Mouse (Mus musculus) heart, embryonic 10.5 days (tissue): Measurements from ENCODE around the gene Gpr39. TPM values are rescaled to one million over a fixed set of nuclear protein-coding genes. Genes with fewer than 3 reads are reported as not detected.
"Not testable (repeated sequence)": the region's sequence is repeated elsewhere in the genome, so short reads cannot be mapped to it uniquely, and the experiment has no call there.

Experiments used
- DNase-seq: peaks from one replicate; pipeline ENCODE4 v3.0.0-alpha.2; 2017; ENCODE audit warnings: low spot score
- H3K27ac ChIP-seq: fragments of 300-500 bp; sonication (generic); 2 replicates; pipeline ENCODE4 v1.5.1; 2016; ENCODE audit warnings: mild to moderate bottlenecking
- H3K27me3 ChIP-seq: fragments of 300-500 bp; sonication (generic); 2 replicates; pipeline ENCODE4 v1.6.1; 2016; ENCODE audit warnings: mild to moderate bottlenecking; ENCODE audit not compliant: poor library complexity, insufficient read depth, severe bottlenecking
- H3K36me3 ChIP-seq: fragments of 300-500 bp; sonication (generic); 2 replicates; pipeline ENCODE4 v1.6.1; 2016; ENCODE audit warnings: mild to moderate bottlenecking, moderate library complexity
- H3K4me1 ChIP-seq: fragments of 300-500 bp; sonication (generic); 2 replicates; pipeline ENCODE4 v1.6.1; 2016; ENCODE audit warnings: mild to moderate bottlenecking
- H3K4me3 ChIP-seq: fragments of 300-500 bp; sonication (generic); 2 replicates; pipeline ENCODE4 v1.5.1; 2016; ENCODE audit warnings: mild to moderate bottlenecking, moderate library complexity
- H3K9me3 ChIP-seq: fragments of 300-500 bp; sonication (generic); 2 replicates; pipeline ENCODE4 v1.6.1; 2016; ENCODE audit warnings: mild to moderate bottlenecking, moderate library complexity
- WGBS: fragments of 180-500 bp; shearing (Covaris S2); methylation state at CpG from one replicate; pipeline ENCODE4 v1.1.7; 2016; 5-methylcytosine and 5-hydroxymethylcytosine counted together
- polyA plus RNA-seq: library from polyadenylated mRNA; unstranded; fragments of >200 nt; fragmentation: Nextera tagmentation; extraction: Ambion mirVana; gene quantifications from 2 replicates; pipeline ENCODE4 v1.2.1, GENCODE M21; 2016

Gpr39 gene
- polyA plus RNA-seq, result 3.1 and 4.5 TPM in 2 replicates

DNA sequence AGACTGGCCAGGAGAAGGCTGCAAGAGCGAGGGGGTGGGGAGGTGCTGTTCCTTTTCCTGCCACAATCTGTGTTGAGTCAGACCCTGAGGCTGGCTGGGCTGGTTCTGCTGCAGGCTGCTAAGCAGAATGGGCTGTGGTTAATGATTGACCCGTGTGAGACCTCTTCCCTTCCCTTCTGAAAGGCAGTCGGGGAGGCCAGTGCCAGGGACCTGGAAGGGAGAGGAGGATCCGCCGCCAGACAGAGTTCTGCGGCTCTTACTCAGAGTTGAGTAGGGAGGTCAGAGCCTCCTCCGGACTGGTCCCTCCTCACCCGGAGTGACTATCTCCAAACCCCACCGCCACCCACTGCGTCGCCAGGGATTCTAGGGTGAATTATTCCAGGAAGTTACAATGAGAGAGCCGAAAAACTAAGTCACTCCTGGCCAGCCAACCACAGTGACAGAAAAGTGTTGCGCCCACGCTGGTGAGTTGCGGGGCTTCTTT lies at the start of gene Gpr39:
Gene Gpr39, plus strand, starts transcription at position 206 of the 484 bp plus-strand sequence.
- no peaks in the 10 kb centered on the region for H3K36me3 ChIP-seq
- 29% methylated on average over 15 of the region's 15 CpGs for WGBS
- peak within 1 kb of the TSS; percentile 16 for H3K4me3 ChIP-seq
- no peaks in the 10 kb centered on the region for H3K27me3 ChIP-seq
- H3K27ac ChIP-seq, result peak within 1 kb of the TSS; percentile 49
- H3K9me3 ChIP-seq, result no peaks in the 10 kb centered on the region
- DNase-seq, result peak; percentile 78
- H3K4me1 ChIP-seq, result peaks cover 33% of the 10 kb centered on the region

DNA sequence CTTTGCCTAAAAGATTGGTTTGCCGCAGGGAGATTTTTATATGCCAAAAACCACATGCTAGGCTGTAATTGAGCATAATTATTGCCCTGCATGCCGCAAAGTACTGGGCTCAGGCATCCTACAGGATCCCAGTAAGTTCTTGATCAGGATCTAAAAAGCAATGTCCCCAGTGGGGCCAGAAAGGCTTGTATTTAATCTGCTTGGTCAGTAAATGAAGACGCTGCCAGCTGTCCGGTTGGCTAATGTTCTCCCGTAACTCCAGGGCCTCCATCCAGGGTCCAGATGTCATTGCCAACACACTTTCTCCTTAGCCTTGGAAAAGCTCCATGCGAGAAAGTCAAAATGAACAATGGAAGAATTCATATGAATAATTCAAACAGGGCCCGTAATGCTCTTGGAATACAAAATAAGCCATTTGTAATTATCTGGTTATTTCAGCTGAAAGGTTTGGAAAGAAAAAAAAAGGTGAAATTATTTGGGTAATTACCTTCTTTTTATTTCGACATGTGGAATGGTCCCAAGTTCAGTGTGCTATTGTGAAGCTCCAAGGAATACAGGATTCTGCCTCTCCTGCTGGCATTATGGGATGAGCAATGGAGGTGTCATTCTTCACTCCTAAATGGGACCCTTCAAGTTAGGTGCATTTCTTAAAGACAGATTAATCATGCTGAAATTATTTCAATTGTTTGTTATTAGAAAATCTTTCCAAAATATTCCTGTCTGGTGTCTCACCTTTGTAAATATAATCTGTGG lies 37.1 kb upstream of the Gpr39 start:
- H3K27ac ChIP-seq, result no peak overlapping the region
- DNase-seq, result no peak
- H3K36me3 ChIP-seq, result no peaks in the 10 kb centered on the region
- 90% methylated on average over 8 of the region's 8 CpGs for WGBS
- H3K9me3 ChIP-seq, result no peaks in the 10 kb centered on the region
- no peak overlapping the region for H3K4me3 ChIP-seq
- H3K27me3 ChIP-seq, result no peaks in the 10 kb centered on the region
- no peaks in the 10 kb centered on the region for H3K4me1 ChIP-seq

DNA sequence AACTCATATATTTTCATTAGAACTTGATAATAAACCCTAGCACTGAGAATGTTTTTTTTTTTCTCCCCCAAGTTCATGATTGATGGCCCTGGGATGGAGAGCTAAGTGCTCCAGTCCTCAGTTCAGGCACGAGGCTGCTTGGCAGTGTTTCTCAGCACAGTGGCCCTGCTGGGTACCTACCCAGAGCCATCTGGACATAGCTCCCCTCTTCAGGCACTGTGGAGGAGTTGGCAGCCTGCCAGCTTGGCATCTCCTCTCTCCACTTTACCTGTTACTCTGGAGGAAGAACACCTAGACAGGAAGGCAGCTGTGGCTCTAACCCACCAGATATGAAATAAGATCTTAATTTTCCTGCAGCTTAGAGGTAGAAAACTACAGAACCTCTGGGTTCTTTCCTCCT lies 33.2 kb upstream of the Gpr39 start:
- Histone ChIP-seq H3K9me3 (no peaks in the 10 kb centered on the region), H3K36me3 (no peaks in the 10 kb centered on the region), H3K27ac (no peak overlapping the region), H3K4me1 (no peaks in the 10 kb centered on the region), H3K27me3 (no peaks in the 10 kb centered on the region), H3K4me3 (no peak overlapping the region)
- DNase-seq, result no peak
- 48% methylated on average over 1 of the region's 1 CpGs for WGBS

DNA sequence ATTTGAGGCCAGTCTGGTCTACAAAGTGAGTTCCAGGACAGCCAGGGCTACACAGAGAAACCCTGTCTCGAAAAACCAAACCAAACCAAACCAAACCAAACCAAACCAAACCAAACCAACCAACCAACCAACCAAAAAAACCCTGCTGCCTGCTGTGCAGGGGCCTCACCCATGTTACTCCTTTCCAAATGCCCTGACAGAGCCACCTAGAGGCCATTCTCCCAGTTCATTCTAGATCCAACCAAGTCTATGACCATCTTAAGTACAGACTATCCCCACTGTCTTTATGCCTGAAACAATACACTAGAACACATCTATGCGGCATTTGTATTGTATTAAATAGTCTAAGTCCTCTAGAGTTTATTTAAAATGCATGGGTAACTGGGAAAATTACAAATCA lies 30.0 kb upstream of the Gpr39 start:
- WGBS, result 87% methylated on average over 2 of the region's 2 CpGs
- H3K36me3 ChIP-seq, H3K27ac ChIP-seq, H3K27me3 ChIP-seq, H3K4me3 ChIP-seq, H3K4me1 ChIP-seq, H3K9me3 ChIP-seq, DNase-seq: not testable (repeated sequence)

DNA sequence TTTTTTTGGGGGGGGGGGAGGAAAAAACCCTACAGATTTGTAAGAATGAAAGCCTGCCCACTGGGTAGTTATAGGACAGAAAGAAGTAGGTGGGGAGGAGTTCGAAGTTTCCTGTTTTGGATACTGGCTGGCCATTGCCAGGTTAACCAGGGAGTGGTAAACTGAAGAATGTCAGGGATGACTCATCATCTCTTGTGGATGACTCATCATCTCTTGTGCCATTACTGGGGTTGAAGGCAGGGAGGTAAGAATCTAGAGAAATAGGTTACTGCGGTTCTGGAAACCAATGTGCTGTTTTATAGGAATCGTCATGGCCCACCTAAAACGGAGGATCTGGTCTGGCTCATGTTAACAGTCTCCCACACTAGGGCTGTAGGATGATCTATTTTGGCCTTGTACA lies 28.8 kb upstream of the Gpr39 start:
- H3K27ac ChIP-seq, result no peak overlapping the region
- DNase-seq, result no peak
- no peaks in the 10 kb centered on the region for H3K27me3 ChIP-seq
- no peak overlapping the region for H3K4me3 ChIP-seq
- WGBS, result 91% methylated on average over 4 of the region's 4 CpGs
- H3K36me3 ChIP-seq, result no peaks in the 10 kb centered on the region
- no peaks in the 10 kb centered on the region for H3K9me3 ChIP-seq
- H3K4me1 ChIP-seq, result peaks cover 6% of the 10 kb centered on the region

DNA sequence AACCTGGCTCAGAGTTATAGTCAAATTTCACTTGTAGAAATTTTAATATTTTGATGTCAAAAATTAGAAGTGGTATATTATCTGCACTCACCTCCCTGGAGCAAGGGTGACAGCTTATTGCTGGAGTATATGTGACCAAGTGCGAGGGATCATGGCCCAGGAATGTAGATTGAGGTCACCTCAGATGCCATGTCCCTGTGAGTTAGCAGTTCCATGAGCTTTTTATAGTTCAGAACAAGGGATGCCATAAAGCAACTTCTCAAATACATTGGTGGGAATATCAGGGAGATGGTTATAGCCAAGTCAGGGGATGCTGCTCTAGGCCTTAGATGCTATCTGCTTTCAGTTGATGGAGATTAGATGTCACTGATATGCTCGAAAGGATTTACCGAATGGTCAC lies 27.7 kb upstream of the Gpr39 start:
- Histone ChIP-seq H3K9me3 (no peaks in the 10 kb centered on the region), H3K27ac (no peak overlapping the region), H3K27me3 (no peaks in the 10 kb centered on the region), H3K4me1 (peaks cover 11% of the 10 kb centered on the region), H3K4me3 (no peak overlapping the region), H3K36me3 (no peaks in the 10 kb centered on the region)
- 89% methylated on average over 3 of the region's 3 CpGs for WGBS
- no peak for DNase-seq

DNA sequence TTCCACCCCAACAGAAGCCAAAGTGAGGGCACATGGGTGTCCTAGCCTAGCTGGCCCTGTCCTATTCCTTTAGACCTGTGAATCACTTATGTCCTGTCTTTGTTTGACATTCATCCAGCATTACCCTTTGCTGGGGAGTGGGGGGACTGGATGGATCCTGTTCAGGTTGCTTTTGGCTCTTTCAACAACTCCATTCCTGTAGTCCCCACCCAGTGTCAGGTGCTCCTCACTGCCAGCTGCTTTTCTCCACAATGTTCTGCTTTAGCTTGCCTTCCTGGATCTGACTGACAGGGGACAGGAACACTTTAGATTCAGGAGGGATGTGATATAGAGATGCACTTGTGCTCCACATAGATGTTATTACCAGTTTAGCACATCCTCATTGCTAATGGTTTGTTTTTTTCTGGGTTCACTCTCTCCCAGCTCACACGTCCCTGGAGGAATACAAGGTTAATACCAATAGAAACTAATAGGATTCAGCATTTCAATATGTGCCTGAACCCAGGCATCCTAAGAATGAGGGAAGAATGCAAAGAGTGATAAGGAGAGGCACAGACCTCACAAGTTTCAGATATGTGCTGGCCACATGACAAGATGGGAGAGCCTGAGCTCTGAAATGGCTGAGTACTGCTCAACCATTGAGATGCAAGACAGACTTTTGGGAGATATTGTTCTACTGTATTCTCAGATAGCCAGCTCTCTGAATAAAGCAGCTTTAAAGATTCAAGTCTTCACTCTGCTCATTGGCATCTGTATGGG lies 23.8 kb upstream of the Gpr39 start:
- Histone ChIP-seq H3K27ac (peak overlapping the region; percentile 42), H3K27me3 (no peaks in the 10 kb centered on the region), H3K36me3 (no peaks in the 10 kb centered on the region), H3K9me3 (no peaks in the 10 kb centered on the region), H3K4me1 (peaks cover 11% of the 10 kb centered on the region), H3K4me3 (no peak overlapping the region)
- 37% methylated on average over 1 of the region's 1 CpGs for WGBS
- DNase-seq, result no peak

DNA sequence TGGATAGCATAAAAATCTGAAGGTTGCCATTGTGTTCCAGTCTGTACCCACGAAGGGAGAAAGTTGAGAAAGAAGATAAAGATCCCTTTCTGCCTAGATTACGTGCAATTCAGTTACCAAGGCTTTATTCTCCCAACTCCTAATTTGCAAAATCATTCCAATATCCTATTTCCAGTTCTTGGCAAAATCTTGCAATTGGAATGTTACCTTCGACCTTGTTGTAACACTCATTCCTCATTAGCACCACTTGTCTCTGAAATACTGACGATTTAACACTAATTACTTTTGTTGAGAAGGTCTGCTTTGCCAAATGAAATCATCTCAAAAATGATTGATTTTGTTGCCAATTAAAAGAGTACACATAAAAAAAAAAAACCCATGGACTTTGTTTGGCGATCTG lies 19.4 kb upstream of the Gpr39 start:
- Histone ChIP-seq H3K9me3 (no peaks in the 10 kb centered on the region), H3K36me3 (no peaks in the 10 kb centered on the region), H3K27me3 (no peaks in the 10 kb centered on the region), H3K27ac (no peak overlapping the region), H3K4me1 (peaks cover 11% of the 10 kb centered on the region), H3K4me3 (no peak overlapping the region)
- 78% methylated on average over 5 of the region's 5 CpGs for WGBS
- no peak for DNase-seq

DNA sequence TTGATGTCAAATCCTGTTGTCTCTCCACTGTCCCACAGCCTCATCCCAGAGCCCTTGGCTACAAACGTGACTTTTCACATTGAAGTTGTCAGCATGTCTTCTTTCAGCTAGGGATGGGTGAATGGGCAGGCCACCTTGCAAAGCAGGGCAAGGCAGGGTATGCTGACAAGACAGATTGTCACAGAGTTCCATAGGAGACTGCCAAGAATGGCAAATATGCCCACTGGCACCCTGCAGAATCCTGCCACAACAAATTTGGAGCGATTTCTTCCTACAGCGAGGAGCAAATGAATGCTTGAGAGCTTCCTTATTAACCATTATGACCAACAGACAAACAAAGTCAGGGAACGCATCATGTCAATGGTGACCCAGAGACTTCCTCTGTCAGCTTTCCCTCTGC lies 16.6 kb upstream of the Gpr39 start:
- H3K4me1 ChIP-seq, result peaks cover 3% of the 10 kb centered on the region; the same call in 1 of the 2 replicates
- H3K4me3 ChIP-seq, result no peak overlapping the region
- no peaks in the 10 kb centered on the region for H3K27me3 ChIP-seq
- H3K27ac ChIP-seq, result no peak overlapping the region
- 82% methylated on average over 4 of the region's 4 CpGs for WGBS
- H3K36me3 ChIP-seq, result no peaks in the 10 kb centered on the region
- no peak for DNase-seq
- no peaks in the 10 kb centered on the region for H3K9me3 ChIP-seq

DNA sequence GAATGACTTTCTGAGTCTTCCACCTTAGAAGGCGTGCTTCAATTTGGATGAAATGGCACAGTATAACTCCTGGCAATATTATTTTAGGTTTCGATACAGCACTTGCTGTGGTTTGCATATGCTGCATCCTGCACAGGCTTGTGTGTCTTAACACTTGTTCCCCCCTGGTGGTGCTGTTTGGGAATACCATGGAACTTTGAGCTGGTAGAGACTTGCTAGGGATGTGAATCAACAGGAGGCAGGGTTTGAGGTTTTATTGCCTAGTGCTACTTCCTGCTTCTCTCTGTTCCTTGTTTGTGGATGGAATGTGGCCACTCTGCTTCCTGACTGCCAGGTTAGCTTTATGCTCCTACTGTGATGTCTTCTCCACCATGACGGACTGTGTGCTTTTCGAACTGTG lies 15.9 kb upstream of the Gpr39 start:
- Histone ChIP-seq H3K36me3 (no peaks in the 10 kb centered on the region), H3K27me3 (no peaks in the 10 kb centered on the region), H3K27ac (no peak overlapping the region), H3K4me3 (no peak overlapping the region), H3K9me3 (no peaks in the 10 kb centered on the region), H3K4me1 (peaks cover 3% of the 10 kb centered on the region; the same call in 1 of the 2 replicates)
- WGBS, result 93% methylated on average over 4 of the region's 4 CpGs
- DNase-seq, result no peak

DNA sequence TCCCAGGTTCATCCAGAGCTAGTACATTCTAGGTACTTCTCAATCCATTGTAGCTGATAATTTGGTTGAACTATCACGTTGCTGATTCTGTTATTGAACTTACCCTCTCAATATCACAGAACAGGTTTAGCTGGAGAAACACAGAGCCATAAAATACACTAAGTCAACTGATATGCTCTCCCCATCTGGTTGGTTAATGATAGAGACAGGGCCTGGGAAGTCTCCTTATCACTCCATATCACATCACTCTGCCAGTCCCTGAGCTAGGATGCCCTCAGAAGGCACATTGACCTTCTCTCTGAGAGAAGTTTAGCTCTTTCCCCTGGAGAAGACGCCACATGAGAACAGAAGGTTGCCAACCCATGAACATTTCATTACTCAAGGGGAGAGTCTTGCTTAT lies 14.7 kb upstream of the Gpr39 start:
- no peaks in the 10 kb centered on the region for H3K9me3 ChIP-seq
- H3K4me3 ChIP-seq, result no peak overlapping the region
- no peaks in the 10 kb centered on the region for H3K27me3 ChIP-seq
- peaks cover 3% of the 10 kb centered on the region; the same call in 1 of the 2 replicates for H3K4me1 ChIP-seq
- DNase-seq, result no peak
- no peak overlapping the region for H3K27ac ChIP-seq
- H3K36me3 ChIP-seq, result no peaks in the 10 kb centered on the region
- 69% methylated on average over 2 of the region's 2 CpGs for WGBS

DNA sequence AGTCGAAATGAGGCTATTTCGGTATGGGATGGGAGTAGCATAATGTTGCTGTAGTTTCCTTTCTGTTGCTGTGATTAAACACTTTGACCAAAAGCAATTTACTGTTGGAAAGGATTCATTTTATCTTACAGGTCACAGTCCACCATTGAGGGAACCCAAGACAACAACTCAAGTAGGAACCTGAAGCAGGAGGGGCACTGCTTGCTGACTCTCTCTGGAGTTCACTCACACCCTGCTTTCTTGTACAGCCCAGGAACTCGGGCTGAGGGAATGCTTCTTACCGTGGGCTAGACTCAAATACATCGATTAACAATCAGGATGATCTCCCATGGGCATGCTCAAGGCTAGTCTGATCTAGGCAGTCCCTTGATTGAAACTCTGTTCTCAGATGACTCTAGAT lies 14.1 kb upstream of the Gpr39 start:
- Histone ChIP-seq H3K27me3 (no peaks in the 10 kb centered on the region), H3K36me3 (no peaks in the 10 kb centered on the region), H3K9me3 (no peaks in the 10 kb centered on the region), H3K27ac (no peak overlapping the region), H3K4me1 (peaks cover 3% of the 10 kb centered on the region; the same call in 1 of the 2 replicates), H3K4me3 (no peak overlapping the region)
- 78% methylated on average over 5 of the region's 5 CpGs for WGBS
- DNase-seq, result no peak

DNA sequence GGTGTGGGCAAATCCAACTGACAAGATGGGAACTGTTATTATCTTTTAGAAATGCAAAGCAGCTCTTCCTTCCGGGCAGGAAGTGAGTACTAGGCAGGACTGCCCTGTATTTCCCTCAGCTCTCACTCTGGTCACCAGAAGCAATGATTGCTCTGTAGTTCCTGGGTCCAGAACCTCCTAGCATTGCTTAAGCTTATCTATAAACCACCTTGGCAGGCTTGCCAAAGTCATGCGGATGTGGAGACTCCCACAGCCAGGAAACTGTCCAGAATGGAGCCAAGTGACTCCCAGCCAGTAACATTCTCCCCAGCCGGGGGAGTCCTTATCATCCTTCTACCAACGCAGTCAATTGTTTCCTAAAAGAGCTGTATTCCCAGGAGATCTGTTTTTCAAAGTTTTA lies 13.7 kb upstream of the Gpr39 start:
- H3K27ac ChIP-seq, result no peak overlapping the region
- no peaks in the 10 kb centered on the region for H3K9me3 ChIP-seq
- no peaks in the 10 kb centered on the region for H3K27me3 ChIP-seq
- no peak for DNase-seq
- peaks cover 3% of the 10 kb centered on the region; the same call in 1 of the 2 replicates for H3K4me1 ChIP-seq
- 27% methylated on average over 4 of the region's 4 CpGs for WGBS
- H3K4me3 ChIP-seq, result no peak overlapping the region
- H3K36me3 ChIP-seq, result no peaks in the 10 kb centered on the region
